In the genomic region with DNA sequence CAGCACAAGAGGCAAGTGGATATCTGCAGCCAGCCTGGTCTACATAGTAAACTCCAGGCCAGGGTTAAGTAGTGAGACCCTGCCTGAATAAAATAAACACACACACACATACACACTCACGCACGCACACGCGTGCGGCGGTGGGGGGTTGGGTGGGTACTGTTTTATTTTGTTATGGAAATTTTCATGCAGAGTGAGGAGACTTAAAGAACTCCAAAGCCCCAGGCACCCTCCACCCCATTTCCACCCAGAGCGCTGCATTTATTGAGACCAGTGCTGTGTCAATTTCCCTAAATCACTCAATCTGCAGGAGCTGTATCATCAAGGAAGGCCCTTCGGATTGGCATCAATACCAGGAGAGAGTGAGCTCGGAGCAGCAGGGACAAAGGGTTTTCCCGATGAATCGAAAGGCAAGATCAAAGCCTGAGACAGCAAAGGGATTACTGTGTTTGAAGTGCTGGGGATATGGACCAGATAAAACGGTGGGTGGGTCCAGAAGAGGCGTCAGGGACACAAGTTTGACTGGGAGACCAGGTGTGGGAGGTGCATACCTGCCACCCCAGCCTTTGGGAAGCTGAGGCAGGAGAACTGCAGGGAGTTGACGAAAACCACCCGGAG, we compare ENCODE assay signal across 8 mouse cellular contexts. TPM values are rescaled to one million over a fixed set of nuclear protein-coding genes. Genes with fewer than 3 reads are reported as not detected.
A peak's percentile ranks its signal among the peaks of the same experiment; 100 is the strongest.
DNase-seq lines count a peak whose midpoint lies in the region; ATAC-seq and TF ChIP-seq lines count a peak whose summit lies in the region.

No protein-coding gene starts in this region.

- no peak overlapping the region for H3K4me3 ChIP-seq in kidney, postnatal 0 days (replicated peaks; ENCODE audit: low read depth, low read length)
- peak overlapping the region; percentile 73 for H3K4me3 ChIP-seq in embryonic facial prominence, embryonic 15.5 days (replicated peaks)
- H3K4me3 ChIP-seq in hindbrain, postnatal 0 days (ENCODE audit: low read length): no peak overlapping the region; the same call in 1 of the 2 replicates
- peak overlapping the region; percentile 67 for H3K4me3 ChIP-seq in neural tube, embryonic 13.5 days

- 33% methylated on average over 15 of the region's 15 CpGs for WGBS in kidney, postnatal 0 days
- whole genome bisulfite sequencing in embryonic facial prominence, embryonic 15.5 days: 20% methylated on average over 15 of the region's 15 CpGs
- WGBS in hindbrain, postnatal 0 days: 10% methylated on average over 15 of the region's 15 CpGs
- 10% methylated on average over 15 of the region's 15 CpGs for WGBS in neural tube, embryonic 13.5 days

- H3K9me3 ChIP-seq in kidney, postnatal 0 days (replicated peaks; ENCODE audit: low read length): no peaks in the 10 kb centered on the region
- H3K9me3 ChIP-seq in embryonic facial prominence, embryonic 15.5 days (replicated peaks): no peaks in the 10 kb centered on the region
- no peaks in the 10 kb centered on the region for H3K9me3 ChIP-seq in hindbrain, postnatal 0 days (ENCODE audit: low read length)
- H3K9me3 ChIP-seq in neural tube, embryonic 13.5 days: no peaks in the 10 kb centered on the region

- H3K4me1 ChIP-seq in kidney, postnatal 0 days (replicated peaks; ENCODE audit: insufficient read depth, low read length): 0 out of 2 replicates have a peak, but pooled peaks cover 4% of the 10 kb centered on the region
- H3K4me1 ChIP-seq in embryonic facial prominence, embryonic 15.5 days: peaks cover 42% of the 10 kb centered on the region
- peaks cover 14% of the 10 kb centered on the region for H3K4me1 ChIP-seq in hindbrain, postnatal 0 days (ENCODE audit: insufficient read depth, low read length)
- peaks cover 59% of the 10 kb centered on the region for H3K4me1 ChIP-seq in neural tube, embryonic 13.5 days (replicated peaks)

- no peak for TF ChIP-seq CTCF in kidney, postnatal 0 days (IDR thresholded peaks at IDR 0.05; ENCODE audit: low read depth)
- no peak for TF ChIP-seq CTCF in hindbrain, postnatal 0 days (IDR thresholded peaks at IDR 0.05; ENCODE audit: low read depth)

- H3K36me3 ChIP-seq in kidney, postnatal 0 days (ENCODE audit: insufficient read depth, low read length): no peaks in the 10 kb centered on the region
- no peaks in the 10 kb centered on the region for H3K36me3 ChIP-seq in embryonic facial prominence, embryonic 15.5 days
- H3K36me3 ChIP-seq in hindbrain, postnatal 0 days (ENCODE audit: insufficient read depth, low read length): 0 out of 2 replicates have a peak, but pooled peaks cover 6% of the 10 kb centered on the region
- H3K36me3 ChIP-seq in neural tube, embryonic 13.5 days: peaks cover 34% of the 10 kb centered on the region

- DNase-seq in kidney, postnatal 0 days (ENCODE audit: low spot score): no peak
- no peak for DNase-seq in kidney, postnatal 36 days
- peak; percentile 11 for DNase-seq in hindbrain, postnatal 0 days (ENCODE audit: low spot score)
- no peak for DNase-seq in adrenal gland, adult 18-20 months (ENCODE audit: low spot score in 2 of 2)
- no peak for DNase-seq in adrenal gland, postnatal 14 days
- DNase-seq in right cerebral cortex, postnatal 14 days: no peak

- no peak overlapping the region for H3K27ac ChIP-seq in kidney, postnatal 0 days
- H3K27ac ChIP-seq in embryonic facial prominence, embryonic 15.5 days (replicated peaks): peak overlapping the region; percentile 99
- H3K27ac ChIP-seq in hindbrain, postnatal 0 days: peak overlapping the region; percentile 100
- peak overlapping the region; percentile 100 for H3K27ac ChIP-seq in neural tube, embryonic 13.5 days (replicated peaks)

- 0 out of 2 replicates have a peak overlapping the region, but pooled peaks have one; percentile 81 for H3K4me2 ChIP-seq in kidney, postnatal 0 days (ENCODE audit: low read length)
- peak overlapping the region; percentile 71 for H3K4me2 ChIP-seq in embryonic facial prominence, embryonic 15.5 days (replicated peaks)
- H3K4me2 ChIP-seq in hindbrain, postnatal 0 days (ENCODE audit: low read depth, low read length): peak overlapping the region; percentile 80
- peak overlapping the region; percentile 81 for H3K4me2 ChIP-seq in neural tube, embryonic 13.5 days

- 0 out of 2 replicates have a peak, but pooled peaks cover 3% of the 10 kb centered on the region for H3K27me3 ChIP-seq in kidney, postnatal 0 days (ENCODE audit: insufficient read depth, low read length)
- H3K27me3 ChIP-seq in embryonic facial prominence, embryonic 15.5 days: peaks cover 9% of the 10 kb centered on the region
- no peaks in the 10 kb centered on the region for H3K27me3 ChIP-seq in hindbrain, postnatal 0 days (ENCODE audit: insufficient read depth, low read length)
- H3K27me3 ChIP-seq in neural tube, embryonic 13.5 days: no peaks in the 10 kb centered on the region

- no peak overlapping the region for H3K9ac ChIP-seq in kidney, postnatal 0 days (ENCODE audit: low read depth, low read length)
- no peak overlapping the region for H3K9ac ChIP-seq in embryonic facial prominence, embryonic 15.5 days
- peak overlapping the region; percentile 35; the same call in 1 of the 2 replicates for H3K9ac ChIP-seq in hindbrain, postnatal 0 days (replicated peaks; ENCODE audit: low read length)
- H3K9ac ChIP-seq in neural tube, embryonic 13.5 days: peak overlapping the region; percentile 96

- no peak for ATAC-seq in kidney, postnatal 0 days (replicated peaks; ENCODE audit: low FRiP score, low read depth)
- ATAC-seq in embryonic facial prominence, embryonic 15.5 days (ENCODE audit: insufficient number of reproducible peaks, low FRiP score, low TSS enrichment, low read depth): no peak
- no peak for ATAC-seq in hindbrain, postnatal 0 days
- no peak for ATAC-seq in neural tube, embryonic 13.5 days (ENCODE audit: low read depth)

RNA-seq across cellular contexts. Expression of gene Zfp428, which starts 1.2 kb away (rescaled TPM):
- 40.2 and 41.4 TPM in 2 replicates for polyA plus RNA-seq in kidney, postnatal 0 days (2015; fragmentation: Nextera tagmentation; extraction: Ambion mirVana)
- polyA plus RNA-seq in embryonic facial prominence, embryonic 15.5 days (2015; fragmentation: Nextera tagmentation; extraction: Ambion mirVana): 65.9 and 69.2 TPM in 2 replicates
- 138 and 152 TPM in 2 replicates for total RNA-seq in hindbrain, postnatal 0 days (2014; rRNA removed)
- polyA plus RNA-seq in hindbrain, postnatal 0 days (2015; fragmentation: Nextera tagmentation; extraction: Ambion mirVana): 219 and 222 TPM in 2 replicates
- 243 and 251 TPM in 2 replicates for polyA plus RNA-seq in neural tube, embryonic 13.5 days (2015; fragmentation: Nextera tagmentation; extraction: Ambion mirVana)
- 1 to 10 TPM; 4.6 to 5.0 TPM for total RNA-seq in adrenal gland, adult 18-20 months (2021)
- 6.1 and 7.5 TPM in 2 replicates for total RNA-seq in adrenal gland, postnatal 14 days (2021)

RNA-seq across cellular contexts. Expression of gene AC161166.1, which starts 6.7 kb away (rescaled TPM):
- polyA plus RNA-seq in kidney, postnatal 0 days (2015; fragmentation: Nextera tagmentation; extraction: Ambion mirVana): 0.06 and 0.12 TPM in 2 replicates
- 0.62 and 0.72 TPM in 2 replicates for polyA plus RNA-seq in embryonic facial prominence, embryonic 15.5 days (2015; fragmentation: Nextera tagmentation; extraction: Ambion mirVana)
- total RNA-seq in hindbrain, postnatal 0 days (2014; rRNA removed): not detected in 2 replicates
- 0.19 and 0.55 TPM in 2 replicates for polyA plus RNA-seq in hindbrain, postnatal 0 days (2015; fragmentation: Nextera tagmentation; extraction: Ambion mirVana)
- 1.1 and 1.5 TPM in 2 replicates for polyA plus RNA-seq in neural tube, embryonic 13.5 days (2015; fragmentation: Nextera tagmentation; extraction: Ambion mirVana)
- not detected for total RNA-seq in adrenal gland, adult 18-20 months (2021)
- not detected in 2 replicates for total RNA-seq in adrenal gland, postnatal 14 days (2021)

RNA-seq across cellular contexts. Expression of gene Cadm4, which starts 23.7 kb away (rescaled TPM):
- polyA plus RNA-seq in kidney, postnatal 0 days (2015; fragmentation: Nextera tagmentation; extraction: Ambion mirVana): 7.1 and 8.2 TPM in 2 replicates
- polyA plus RNA-seq in embryonic facial prominence, embryonic 15.5 days (2015; fragmentation: Nextera tagmentation; extraction: Ambion mirVana): 7.5 and 8.0 TPM in 2 replicates
- 423 and 447 TPM in 2 replicates for total RNA-seq in hindbrain, postnatal 0 days (2014; rRNA removed)
- 97.9 and 101 TPM in 2 replicates for polyA plus RNA-seq in hindbrain, postnatal 0 days (2015; fragmentation: Nextera tagmentation; extraction: Ambion mirVana)
- polyA plus RNA-seq in neural tube, embryonic 13.5 days (2015; fragmentation: Nextera tagmentation; extraction: Ambion mirVana): 56.3 and 71.3 TPM in 2 replicates
- 1 to 10 TPM; 3.5 TPM for total RNA-seq in adrenal gland, adult 18-20 months (2021)
- 5.7 and 6.4 TPM in 2 replicates for total RNA-seq in adrenal gland, postnatal 14 days (2021)

RNA-seq across cellular contexts. Expression of gene Irgq, which starts 24.9 kb away (rescaled TPM):
- polyA plus RNA-seq in kidney, postnatal 0 days (2015; fragmentation: Nextera tagmentation; extraction: Ambion mirVana): 5.4 and 6.0 TPM in 2 replicates
- 11.2 and 11.4 TPM in 2 replicates for polyA plus RNA-seq in embryonic facial prominence, embryonic 15.5 days (2015; fragmentation: Nextera tagmentation; extraction: Ambion mirVana)
- total RNA-seq in hindbrain, postnatal 0 days (2014; rRNA removed): 103 and 107 TPM in 2 replicates
- 16.9 and 20.0 TPM in 2 replicates for polyA plus RNA-seq in hindbrain, postnatal 0 days (2015; fragmentation: Nextera tagmentation; extraction: Ambion mirVana)
- polyA plus RNA-seq in neural tube, embryonic 13.5 days (2015; fragmentation: Nextera tagmentation; extraction: Ambion mirVana): 20.9 and 21.2 TPM in 2 replicates
- 10 to 100 TPM; 21.0 to 24.1 TPM for total RNA-seq in adrenal gland, adult 18-20 months (2021)
- 18.9 and 20.4 TPM in 2 replicates for total RNA-seq in adrenal gland, postnatal 14 days (2021)

RNA-seq across cellular contexts. Expression of gene Pinlyp, which starts 40.4 kb away (rescaled TPM):
- 0.50 and 0.55 TPM in 2 replicates for polyA plus RNA-seq in kidney, postnatal 0 days (2015; fragmentation: Nextera tagmentation; extraction: Ambion mirVana)
- polyA plus RNA-seq in embryonic facial prominence, embryonic 15.5 days (2015; fragmentation: Nextera tagmentation; extraction: Ambion mirVana): 9.4 and 16.4 TPM in 2 replicates
- not detected in 2 replicates for total RNA-seq in hindbrain, postnatal 0 days (2014; rRNA removed)
- not detected in 2 replicates for polyA plus RNA-seq in hindbrain, postnatal 0 days (2015; fragmentation: Nextera tagmentation; extraction: Ambion mirVana)
- polyA plus RNA-seq in neural tube, embryonic 13.5 days (2015; fragmentation: Nextera tagmentation; extraction: Ambion mirVana): not detected in 2 replicates
- total RNA-seq in adrenal gland, adult 18-20 months (2021): not detected
- not detected in 2 replicates for total RNA-seq in adrenal gland, postnatal 14 days (2021)

Comparison
In these comparisons a context has a peak if more than half of its experiments do, and no peak if none do; other contexts are left out.
1. H3K4me3 ChIP-seq: peak in embryonic facial prominence, embryonic 15.5 days (single experiment) and neural tube, embryonic 13.5 days (single experiment); none in kidney, postnatal 0 days (single experiment) and hindbrain, postnatal 0 days (single experiment).
2. H3K9ac ChIP-seq: peak in hindbrain, postnatal 0 days (single experiment) and neural tube, embryonic 13.5 days (single experiment); none in kidney, postnatal 0 days (single experiment) and embryonic facial prominence, embryonic 15.5 days (single experiment).
3. Peak in every context shown above with its lines, with median percentiles within 50 percentile points of each other: H3K4me2 ChIP-seq.